Mouse (Mus musculus) regulatory T cell (primary cell): ENCODE data around the gene Slc44a2.
"Not testable (repeated sequence)": the region's sequence is repeated elsewhere in the genome, so short reads cannot be mapped to it uniquely, and the experiment has no call there.

Experiments
- in situ Hi-C: fragments of 300-600 bp; cut with MboI, MseI; formaldehyde crosslinking; loops from one replicate; pipeline ENCODE4 v1.15.1; 2025; ENCODE audit warnings: high pct_unique_total_duplicates

Gene Slc44a2

GRCm38 (mm10) chr9:21320619-21321512 is at the start of gene Slc44a2:
Gene Slc44a2 (plus strand): TSS chr9:21320698.
- in situ Hi-C loops = loop anchor here (10.0 kb wide), 1 partner anchor 666 kb away; the partner anchor contains the start of gene Pin1

GRCm38 (mm10) chr9:21272391-21272790 is 48.1 kb upstream of the Slc44a2 start:
- in situ Hi-C loops = no loop called here

- in situ Hi-C loops = no loop called here
Observed at GRCm38 (mm10) chr9:21273094-21273493, 47.4 kb upstream of the Slc44a2 start.

- in situ Hi-C loops = no loop called here
Observed at GRCm38 (mm10) chr9:21273520-21274228, 46.8 kb upstream of the Slc44a2 start.

GRCm38 (mm10) chr9:21274336-21274735 is 46.2 kb upstream of the Slc44a2 start:
- in situ Hi-C loops = no loop called here

GRCm38 (mm10) chr9:21275013-21275710 is 45.3 kb upstream of the Slc44a2 start:
- in situ Hi-C loops = no loop called here

GRCm38 (mm10) chr9:21275727-21276126 is 44.8 kb upstream of the Slc44a2 start:
- in situ Hi-C loops = no loop called here

GRCm38 (mm10) chr9:21276307-21276706 is 44.2 kb upstream of the Slc44a2 start:
- in situ Hi-C loops = no loop called here

GRCm38 (mm10) chr9:21277776-21278175 is 42.7 kb upstream of the Slc44a2 start:
- in situ Hi-C loops = no loop called here

GRCm38 (mm10) chr9:21283591-21283990 is 36.9 kb upstream of the Slc44a2 start:
- in situ Hi-C loops = no loop called here

- in situ Hi-C loops = no loop called here
Observed at GRCm38 (mm10) chr9:21283994-21284393, 36.5 kb upstream of the Slc44a2 start.

- in situ Hi-C loops = no loop called here
Observed at GRCm38 (mm10) chr9:21286753-21287152, 33.7 kb upstream of the Slc44a2 start.

- in situ Hi-C loops = no loop called here
Observed at GRCm38 (mm10) chr9:21287571-21288402, 32.7 kb upstream of the Slc44a2 start, which contains the start of gene Kri1. Gene Kri1 (minus strand): TSS chr9:21287969.

- in situ Hi-C loops = no loop called here
Observed at GRCm38 (mm10) chr9:21288404-21289336, 31.8 kb upstream of the Slc44a2 start.

GRCm38 (mm10) chr9:21289337-21289671 is 31.2 kb upstream of the Slc44a2 start:
- in situ Hi-C loops = no loop called here

GRCm38 (mm10) chr9:21290589-21290988 is 29.9 kb upstream of the Slc44a2 start:
- in situ Hi-C loops = no loop called here

GRCm38 (mm10) chr9:21291022-21291787 is 29.3 kb upstream of the Slc44a2 start, which contains the start of gene Cdkn2d:
Gene Cdkn2d (minus strand): TSS chr9:21291407.
- in situ Hi-C loops = no loop called here

- in situ Hi-C loops = not testable (repeated sequence)
Observed at GRCm38 (mm10) chr9:21291868-21292267, 28.6 kb upstream of the Slc44a2 start.

GRCm38 (mm10) chr9:21292271-21292670 is 28.2 kb upstream of the Slc44a2 start:
- in situ Hi-C loops = no loop called here
